Mouse (Mus musculus) lung, adult 2 months (tissue): ENCODE measurements around the gene Lcp2.

Experiments used
- CTCF ChIP-seq: fragments of 200-500 bp; IDR thresholded peaks from 2 replicates; pipeline ENCODE4 v1.5.1; 2011; ENCODE audit warnings: mild to moderate bottlenecking, low read length, control low read depth; ENCODE audit not compliant: insufficient read depth
- POLR2A ChIP-seq: fragments of 200-500 bp; IDR thresholded peaks from 2 replicates; pipeline ENCODE4 v1.6.1; 2011; ENCODE audit warnings: low read depth, mild to moderate bottlenecking, control low read depth, low read length, borderline replicate concordance; ENCODE audit errors: extremely low read depth

DNA sequence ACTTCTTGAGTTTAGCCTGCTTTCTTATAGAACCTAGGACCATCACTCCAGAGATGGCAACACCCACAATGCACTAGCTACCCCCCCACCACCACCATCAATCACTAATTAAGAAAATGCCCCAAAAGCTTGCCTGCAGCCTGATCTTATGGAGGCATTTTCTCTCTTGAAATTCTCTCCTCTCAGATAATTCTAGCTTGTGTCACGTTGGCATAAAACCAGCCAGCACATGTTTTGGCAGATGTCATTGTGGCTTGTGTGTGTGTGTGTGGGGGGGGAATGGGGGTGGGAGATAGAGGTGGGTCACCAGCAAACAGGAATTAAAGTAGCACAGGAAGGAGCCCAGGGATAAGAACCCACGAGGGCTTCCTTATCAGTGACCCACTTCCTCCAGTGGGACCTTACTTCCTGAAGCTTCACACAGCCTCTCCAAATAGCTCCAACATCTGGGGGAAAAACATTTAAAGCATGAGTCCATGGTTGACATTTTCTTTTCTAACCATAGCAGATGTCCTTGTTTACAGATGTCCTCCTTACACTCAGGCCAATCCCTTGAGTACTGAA is 69.9 kb downstream of the Lcp2 start:
- TF ChIP-seq POLR2A (no peak), CTCF (no peak)
